8 mouse cellular contexts compared by ENCODE assay signal in the genomic region with DNA sequence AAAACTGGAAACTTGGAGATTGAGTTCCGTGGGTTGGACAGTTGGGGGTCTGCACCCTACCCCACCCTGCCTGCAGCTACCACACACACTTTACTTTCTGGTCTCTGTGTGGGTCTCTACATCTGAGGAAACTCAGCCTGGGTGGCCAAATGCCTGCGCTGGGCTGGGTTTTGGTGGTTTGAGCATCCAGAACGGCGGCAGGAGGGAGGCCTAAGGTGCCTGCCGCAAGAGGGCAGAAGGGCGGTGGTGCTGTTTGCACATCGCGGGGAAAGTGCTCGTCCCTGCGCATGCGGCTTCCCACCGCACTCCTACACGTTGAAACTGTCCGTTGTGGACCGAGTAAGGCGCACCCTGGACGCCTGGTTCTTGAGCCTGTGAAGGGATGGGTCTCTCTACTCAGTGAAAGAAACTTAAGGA. TPM values are rescaled to one million over a fixed set of nuclear protein-coding genes. Genes with fewer than 3 reads are reported as not detected.
A peak's percentile ranks its signal among the peaks of the same experiment; 100 is the strongest.
DNase-seq lines count a peak whose midpoint lies in the region; ATAC-seq and TF ChIP-seq lines count a peak whose summit lies in the region.

No protein-coding gene starts in this region.

- H3K4me1 ChIP-seq in forebrain, embryonic 12.5 days, result peaks cover 18% of the 10 kb centered on the region
- peaks cover 18% of the 10 kb centered on the region for H3K4me1 ChIP-seq in heart, embryonic 16.5 days (ENCODE audit: control insufficient read depth, insufficient read depth, low read length)
- no peaks in the 10 kb centered on the region for H3K4me1 ChIP-seq in liver, embryonic 13.5 days (replicated peaks)
- no peaks in the 10 kb centered on the region for H3K4me1 ChIP-seq in neural tube, embryonic 14.5 days (ENCODE audit: control insufficient read depth, insufficient read depth, low read length)
- H3K4me1 ChIP-seq in testis, adult 2 months (ENCODE audit: control insufficient read depth, insufficient read depth, low read length), result peaks cover 28% of the 10 kb centered on the region

- H3K4me3 ChIP-seq in forebrain, embryonic 12.5 days (replicated peaks), result peak overlapping the region; percentile 42
- H3K4me3 ChIP-seq in heart, embryonic 16.5 days (ENCODE audit: low read length), result peak overlapping the region; percentile 56
- H3K4me3 ChIP-seq in liver, embryonic 13.5 days (replicated peaks), result 0 out of 2 replicates have a peak overlapping the region, but pooled peaks have one; percentile 3
- H3K4me3 ChIP-seq in neural tube, embryonic 14.5 days (ENCODE audit: low read depth, low read length), result peak overlapping the region; percentile 24
- H3K4me3 ChIP-seq in testis, adult 2 months (ENCODE audit: control insufficient read depth, low read depth, low read length), result peak overlapping the region; percentile 76

- ATAC-seq in forebrain, embryonic 12.5 days (ENCODE audit: low FRiP score), result peak; percentile 57
- ATAC-seq in heart, embryonic 16.5 days (replicated peaks; ENCODE audit: extremely low read depth, insufficient read depth, low FRiP score), result peak; percentile 81
- ATAC-seq in liver, embryonic 13.5 days (ENCODE audit: low read depth), result 0 out of 2 replicates have a peak, but pooled peaks have one; percentile 23
- peak; percentile 61; the same call in 1 of the 2 replicates for ATAC-seq in neural tube, embryonic 14.5 days (ENCODE audit: low read depth)

- peak; percentile 74; the same call in 1 of the 2 replicates for TF ChIP-seq CTCF in testis, adult 2 months (IDR thresholded peaks at IDR 0.05; ENCODE audit: control insufficient read depth, insufficient read depth, insufficient replicate concordance, low read depth, low read length)

- TF ChIP-seq POLR2A in testis, adult 2 months (IDR thresholded peaks at IDR 0.05; ENCODE audit: control insufficient read depth, low read depth, low read length), result peak; percentile 99

- no peaks in the 10 kb centered on the region for H3K36me3 ChIP-seq in forebrain, embryonic 12.5 days (replicated peaks)
- H3K36me3 ChIP-seq in heart, embryonic 16.5 days (ENCODE audit: control insufficient read depth, insufficient read depth), result no peaks in the 10 kb centered on the region
- H3K36me3 ChIP-seq in liver, embryonic 13.5 days, result no peaks in the 10 kb centered on the region
- H3K36me3 ChIP-seq in neural tube, embryonic 14.5 days (ENCODE audit: control insufficient read depth, insufficient read depth, low read length), result no peaks in the 10 kb centered on the region
- no peaks in the 10 kb centered on the region for H3K36me3 ChIP-seq in testis, adult 2 months (ENCODE audit: control insufficient read depth, insufficient read depth, low read length)

- H3K27ac ChIP-seq in forebrain, embryonic 12.5 days, result no peak overlapping the region
- H3K27ac ChIP-seq in heart, embryonic 16.5 days (ENCODE audit: low read length), result peak overlapping the region; percentile 55
- H3K27ac ChIP-seq in liver, embryonic 13.5 days, result no peak overlapping the region
- no peak overlapping the region; the same call in 1 of the 2 replicates for H3K27ac ChIP-seq in neural tube, embryonic 14.5 days (ENCODE audit: low read depth, low read length)
- peak overlapping the region; percentile 87 for H3K27ac ChIP-seq in testis, adult 2 months (ENCODE audit: control insufficient read depth, insufficient read depth, low read depth, low read length)

- peak overlapping the region; percentile 33 for H3K9ac ChIP-seq in forebrain, embryonic 12.5 days
- H3K9ac ChIP-seq in heart, embryonic 16.5 days (ENCODE audit: low read length), result peak overlapping the region; percentile 72
- H3K9ac ChIP-seq in liver, embryonic 13.5 days, result no peak overlapping the region
- H3K9ac ChIP-seq in neural tube, embryonic 14.5 days (replicated peaks; ENCODE audit: low read depth, low read length), result peak overlapping the region; percentile 34; the same call in 1 of the 2 replicates

- no peaks in the 10 kb centered on the region for H3K9me3 ChIP-seq in forebrain, embryonic 12.5 days
- H3K9me3 ChIP-seq in heart, embryonic 16.5 days (replicated peaks; ENCODE audit: control insufficient read depth, low read length), result no peaks in the 10 kb centered on the region; the same call in 1 of the 2 replicates
- H3K9me3 ChIP-seq in liver, embryonic 13.5 days (replicated peaks), result no peaks in the 10 kb centered on the region
- no peaks in the 10 kb centered on the region for H3K9me3 ChIP-seq in neural tube, embryonic 14.5 days (ENCODE audit: control insufficient read depth, low read length)

- peak overlapping the region; percentile 72 for H3K4me2 ChIP-seq in forebrain, embryonic 12.5 days
- peak overlapping the region; percentile 83 for H3K4me2 ChIP-seq in heart, embryonic 16.5 days (ENCODE audit: low read depth, low read length)
- H3K4me2 ChIP-seq in liver, embryonic 13.5 days, result peak overlapping the region; percentile 22
- peak overlapping the region; percentile 68 for H3K4me2 ChIP-seq in neural tube, embryonic 14.5 days (ENCODE audit: low read depth, low read length)

- DNase-seq in CD4-positive helper T cell, adult 2 months (ENCODE audit: low read depth, low spot score), result peak; percentile 72
- peak; percentile 45 for DNase-seq in brain, embryonic 18.5 days (ENCODE audit: low read depth, low spot score)
- DNase-seq in kidney, postnatal 36 days, result peak; percentile 89 to 93
- DNase-seq in liver, embryonic 13.5 days, result peak; percentile 39

- under 1% methylated on average over 17 of the region's 17 CpGs for WGBS in forebrain, embryonic 12.5 days
- WGBS in heart, embryonic 16.5 days, result under 1% methylated on average over 17 of the region's 17 CpGs
- WGBS in liver, embryonic 13.5 days (ENCODE audit: insufficient replicate concordance), result 4% methylated on average over 17 of the region's 17 CpGs
- under 1% methylated on average over 17 of the region's 17 CpGs for WGBS in neural tube, embryonic 14.5 days

- H3K27me3 ChIP-seq in forebrain, embryonic 12.5 days, result peaks cover 11% of the 10 kb centered on the region; the same call in 1 of the 2 replicates
- H3K27me3 ChIP-seq in heart, embryonic 16.5 days (ENCODE audit: control insufficient read depth, insufficient read depth, low read length), result no peaks in the 10 kb centered on the region
- peaks cover 77% of the 10 kb centered on the region for H3K27me3 ChIP-seq in liver, embryonic 13.5 days
- H3K27me3 ChIP-seq in neural tube, embryonic 14.5 days (ENCODE audit: control insufficient read depth, insufficient read depth, low read length), result no peaks in the 10 kb centered on the region; the same call in 1 of the 2 replicates
- H3K27me3 ChIP-seq in testis, adult 2 months (ENCODE audit: control insufficient read depth, insufficient read depth, low read length), result no peaks in the 10 kb centered on the region

RNA-seq across cellular contexts. Expression of a gene that starts 32.8 kb away (rescaled TPM):
- polyA plus RNA-seq in forebrain, embryonic 12.5 days (2016; fragmentation: Nextera tagmentation; extraction: Ambion mirVana), result 6.0 and 6.3 TPM in 2 replicates
- 13.9 and 15.7 TPM in 2 replicates for polyA plus RNA-seq in heart, embryonic 16.5 days (2015; fragmentation: Nextera tagmentation; extraction: Ambion mirVana)
- polyA plus RNA-seq in liver, embryonic 13.5 days (2015; fragmentation: Nextera tagmentation; extraction: Ambion mirVana), result 4.8 and 5.0 TPM in 2 replicates
- polyA plus RNA-seq in neural tube, embryonic 14.5 days (2014; fragmentation: Nextera tagmentation; extraction: Ambion mirVana), result 4.7 and 11.7 TPM in 2 replicates
- 2.2 and 3.0 TPM in 2 replicates for polyA plus RNA-seq in testis, adult 2 months (2012; rRNA removed)

RNA-seq across cellular contexts. Expression of a gene that starts 40.8 kb away (rescaled TPM):
- polyA plus RNA-seq in forebrain, embryonic 12.5 days (2016; fragmentation: Nextera tagmentation; extraction: Ambion mirVana), result 35.5 and 37.8 TPM in 2 replicates
- 19.0 and 19.7 TPM in 2 replicates for polyA plus RNA-seq in heart, embryonic 16.5 days (2015; fragmentation: Nextera tagmentation; extraction: Ambion mirVana)
- 2.5 and 3.1 TPM in 2 replicates for polyA plus RNA-seq in liver, embryonic 13.5 days (2015; fragmentation: Nextera tagmentation; extraction: Ambion mirVana)
- 69.7 and 74.8 TPM in 2 replicates for polyA plus RNA-seq in neural tube, embryonic 14.5 days (2014; fragmentation: Nextera tagmentation; extraction: Ambion mirVana)
- 18.3 and 25.7 TPM in 2 replicates for polyA plus RNA-seq in testis, adult 2 months (2012; rRNA removed)

Comparison
In these comparisons a context has a peak if more than half of its experiments do, and no peak if none do; other contexts are left out.
1. DNase-seq: peak in every context shown above with its lines; median percentile 91 in kidney, postnatal 36 days; 72 in CD4-positive helper T cell, adult 2 months; 45 in brain, embryonic 18.5 days; 39 in liver, embryonic 13.5 days.
2. ATAC-seq: peak in every context shown above with its lines; median percentile 81 in heart, embryonic 16.5 days; 61 in neural tube, embryonic 14.5 days; 57 in forebrain, embryonic 12.5 days; 23 in liver, embryonic 13.5 days.
3. H3K27ac ChIP-seq: peak in heart, embryonic 16.5 days (single experiment) and testis, adult 2 months (single experiment); none in forebrain, embryonic 12.5 days (single experiment), liver, embryonic 13.5 days (single experiment) and neural tube, embryonic 14.5 days (single experiment).
4. H3K4me2 ChIP-seq: peak in every context shown above with its lines; median percentile 83 in heart, embryonic 16.5 days; 72 in forebrain, embryonic 12.5 days; 68 in neural tube, embryonic 14.5 days; 22 in liver, embryonic 13.5 days.
5. H3K4me3 ChIP-seq: peak in every context shown above with its lines; median percentile 76 in testis, adult 2 months; 56 in heart, embryonic 16.5 days; 42 in forebrain, embryonic 12.5 days; 24 in neural tube, embryonic 14.5 days; 3 in liver, embryonic 13.5 days.